Mouse (Mus musculus) G1E (cell line): ENCODE measurements around the gene Clptm1. TPM values are rescaled to one million over a fixed set of nuclear protein-coding genes. Genes with fewer than 3 reads are reported as not detected.
A peak's percentile ranks its signal among the peaks of the same experiment; 100 is the strongest.

Source experiments
- ATAC-seq: 2 replicates; pipeline ENCODE4 v1.8.0; 2016; ENCODE audit warnings: mild to moderate bottlenecking; ENCODE audit not compliant: insufficient number of reproducible peaks, poor library complexity, low FRiP score, severe bottlenecking; ENCODE audit errors: extremely low read depth
- DNase-seq: peaks from one replicate; pipeline ENCODE4 v3.0.0; 2012; ENCODE audit warnings: low spot score
- H3K27me3 ChIP-seq: 2 replicates; pipeline ENCODE4 v1.6.1; 2012; ENCODE audit warnings: mild to moderate bottlenecking, low read length, inconsistent platforms; ENCODE audit not compliant: insufficient read depth
- H3K36me3 ChIP-seq: replicated peaks from 2 replicates; pipeline ENCODE3; 2012; ENCODE audit warnings: mild to moderate bottlenecking, inconsistent platforms
- H3K4me1 ChIP-seq: 2 replicates; pipeline ENCODE4 v1.6.1; 2012; ENCODE audit warnings: low read depth, low read length, inconsistent platforms, mixed read lengths; ENCODE audit not compliant: insufficient read depth
- H3K4me3 ChIP-seq: 2 replicates; pipeline ENCODE4 v1.5.1; 2012; ENCODE audit warnings: low read depth, mild to moderate bottlenecking, inconsistent platforms, low read length, moderate library complexity, mixed read lengths
- H3K9me3 ChIP-seq: replicated peaks from 2 replicates; pipeline ENCODE4 v1.6.1; 2012; ENCODE audit warnings: inconsistent platforms
- CTCF ChIP-seq: IDR thresholded peaks from 2 replicates; pipeline ENCODE4 v1.5.1; 2012; ENCODE audit warnings: low read depth, low read length, inconsistent platforms, mixed read lengths
- GATA1 ChIP-seq: IDR thresholded peaks from 2 replicates; pipeline ENCODE4 v1.6.1; 2012; ENCODE audit warnings: borderline replicate concordance, low read length, inconsistent platforms, mixed read lengths
- GATA2 ChIP-seq: IDR thresholded peaks from 2 replicates; pipeline ENCODE4 v1.6.1; 2012; ENCODE audit warnings: low read depth, low read length, inconsistent platforms, borderline replicate concordance
- POLR2AphosphoS5 ChIP-seq: IDR thresholded peaks from 2 replicates; pipeline ENCODE4 v1.6.1; 2012; ENCODE audit warnings: low read depth, low read length, inconsistent platforms; ENCODE audit not compliant: insufficient replicate concordance
- TAL1 ChIP-seq: conservative IDR thresholded peaks from 2 replicates; pipeline ENCODE4 v1.6.1; 2012; ENCODE audit warnings: low read depth, low read length, inconsistent platforms, mixed read lengths
- polyA plus RNA-seq: library from polyadenylated mRNA; stranded (reverse); fragments of >175 nt; gene quantifications from 2 replicates; pipeline ENCODE4 v1.2.3, GENCODE M21; 2012
- total RNA-seq, 2 experiments: library from RNA; stranded (forward) in 1 of 2; stranded (reverse) in 1 of 2; fragments of 200-1000 nt in 1 of 2; fragments of >200 nt in 1 of 2; fragmentation: Nextera tagmentation in 1 of 2; gene quantifications; 2 replicates each; pipeline ENCODE4 v1.2.3; 2014 to 2017

The Clptm1 gene
- total and polyA plus RNA-seq, 3 experiments, result 26.0 to 74.8 (median 70.0) TPM

DNA sequence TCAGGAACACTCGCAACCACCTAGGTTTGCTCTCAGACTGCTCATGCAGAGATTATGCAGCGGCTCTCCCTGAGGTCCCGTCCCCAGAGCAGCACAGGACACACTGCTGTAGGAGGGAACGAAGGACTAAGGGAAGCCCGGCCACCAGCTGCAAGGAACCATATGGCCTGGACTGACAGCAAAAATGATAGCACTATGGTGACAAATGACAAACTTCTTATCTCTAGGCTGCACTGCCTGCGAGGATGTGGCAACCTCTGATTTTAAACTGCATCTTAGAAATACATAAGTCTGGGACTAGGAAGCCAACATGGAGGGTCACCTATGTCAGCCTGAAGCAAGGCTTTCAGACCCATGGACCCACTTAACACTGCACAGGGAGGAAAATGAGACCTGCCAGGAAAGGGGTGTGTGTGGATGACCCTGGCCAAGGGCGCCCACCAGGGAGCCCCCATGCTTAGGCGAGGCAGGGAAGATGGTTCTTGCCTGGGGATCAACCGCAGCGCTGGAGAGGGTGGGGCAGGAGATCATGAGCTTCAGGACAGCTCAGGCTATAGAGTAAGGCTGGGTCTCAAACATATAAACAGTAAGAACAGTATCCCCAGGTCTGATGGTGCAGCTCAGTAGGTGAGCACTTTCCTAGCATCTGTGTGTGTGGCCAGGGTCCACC is 71.6 kb downstream of the Clptm1 start:
- ATAC-seq, result no peak
- no peak for TF ChIP-seq TAL1
- no peak for TF ChIP-seq CTCF
- TF ChIP-seq GATA1, result no peak
- no peak for TF ChIP-seq POLR2AphosphoS5
- no peak overlapping the region for H3K4me3 ChIP-seq
- peaks cover 20% of the 10 kb centered on the region for H3K4me1 ChIP-seq
- DNase-seq, result no peak
- H3K36me3 ChIP-seq, result peaks cover 95% of the 10 kb centered on the region
- H3K9me3 ChIP-seq, result no peaks in the 10 kb centered on the region
- H3K27me3 ChIP-seq, result no peaks in the 10 kb centered on the region

- Histone ChIP-seq H3K9me3 (no peaks in the 10 kb centered on the region; the same call in 1 of the 2 replicates), H3K36me3 (peaks cover 99% of the 10 kb centered on the region), H3K27me3 (no peaks in the 10 kb centered on the region; the same call in 1 of the 2 replicates), H3K4me3 (no peak overlapping the region), H3K4me1 (peaks cover 22% of the 10 kb centered on the region)
- DNase-seq, result peak; percentile 37
- peak; percentile 57 for ATAC-seq
- TF ChIP-seq POLR2AphosphoS5 (no peak), CTCF (peak; percentile 93), TAL1 (no peak), GATA1 (no peak), GATA2 (no peak)
These were observed 74.9 kb downstream of the Clptm1 start for GRCm38 (mm10) chr7:19589917-19590316.

DNA sequence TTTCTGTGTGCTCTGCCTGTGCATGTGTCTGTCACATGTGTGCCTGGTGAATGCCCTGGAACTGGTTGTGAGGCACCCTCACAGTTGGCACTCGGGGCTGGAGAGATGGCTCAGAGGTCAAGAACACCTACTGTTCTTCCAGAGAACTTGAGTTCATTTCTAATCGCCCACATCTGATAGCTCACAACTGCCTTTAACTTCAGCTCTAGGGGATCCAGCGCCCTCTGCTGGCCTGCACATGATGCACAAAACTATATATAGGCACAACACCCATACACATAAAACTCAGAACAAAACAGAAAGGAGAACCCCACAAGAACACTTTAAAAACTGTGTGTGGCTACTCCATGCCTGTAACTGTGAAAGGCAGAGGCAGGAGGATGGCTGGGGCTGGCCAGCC is 75.6 kb downstream of the Clptm1 start:
- peaks cover 99% of the 10 kb centered on the region for H3K36me3 ChIP-seq
- DNase-seq (no peak), ATAC-seq (no peak)

DNA sequence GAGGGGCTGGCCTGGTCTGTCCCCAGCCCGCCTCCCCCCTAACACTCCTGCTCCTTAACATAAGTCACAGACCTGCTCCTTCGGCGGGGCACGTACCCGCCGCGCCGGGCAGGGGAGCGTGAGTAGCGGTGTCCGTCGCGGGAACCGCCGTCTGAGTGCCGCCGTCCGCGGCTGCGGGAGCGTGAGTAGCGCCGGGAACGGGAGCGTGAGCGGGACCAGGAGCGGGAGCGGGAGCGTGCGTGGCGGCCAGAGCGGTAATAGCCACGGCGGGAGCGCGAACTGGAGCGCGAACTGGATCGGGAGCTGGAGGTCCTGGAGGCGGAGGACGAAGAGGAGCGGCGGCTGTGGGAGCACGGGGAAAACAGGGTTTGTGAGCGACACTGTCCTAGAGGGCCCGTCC is 78.6 kb downstream of the Clptm1 start:
- Histone ChIP-seq H3K4me3 (peak overlapping the region; percentile 20), H3K36me3 (peaks cover 98% of the 10 kb centered on the region), H3K27me3 (no peaks in the 10 kb centered on the region; the same call in 1 of the 2 replicates), H3K9me3 (no peaks in the 10 kb centered on the region; the same call in 1 of the 2 replicates), H3K4me1 (peaks cover 14% of the 10 kb centered on the region)
- ATAC-seq (no peak), DNase-seq (no peak)
- TF ChIP-seq GATA2 (no peak), GATA1 (no peak), CTCF (no peak), POLR2AphosphoS5 (no peak), TAL1 (no peak)

More for the DNA sequence above, 75.6 kb downstream of the Clptm1 start:
- TF ChIP-seq GATA1, result no peak
- TF ChIP-seq CTCF, result 0 out of 2 replicates have a peak, but pooled peaks have one; percentile 14
- H3K9me3 ChIP-seq, result no peaks in the 10 kb centered on the region; the same call in 1 of the 2 replicates
- H3K27me3 ChIP-seq, result no peaks in the 10 kb centered on the region; the same call in 1 of the 2 replicates
- no peak overlapping the region for H3K4me3 ChIP-seq
- H3K4me1 ChIP-seq, result peaks cover 20% of the 10 kb centered on the region

Other genes starting within 250 kb of the Clptm1 start
Only the 20 nearest of the 23 such genes appear.
- 4.6 and 5.2 TPM in 2 replicates for gene Bloc1s3, start 156.7 kb downstream of the Clptm1 start, total RNA-seq (2014; fragmentation: Nextera tagmentation)
- 4.2 and 5.2 TPM in 2 replicates for gene Bloc1s3, start 156.7 kb downstream of the Clptm1 start, total RNA-seq (2017)
- gene Bloc1s3, start 156.7 kb downstream of the Clptm1 start, polyA plus RNA-seq, result 5.7 and 6.0 TPM in 2 replicates
- 87.2 and 92.8 TPM in 2 replicates for gene Trappc6a, start 156.6 kb downstream of the Clptm1 start, total RNA-seq (2014; fragmentation: Nextera tagmentation)
- gene Trappc6a, start 156.6 kb downstream of the Clptm1 start, total RNA-seq (2017), result 141 and 200 TPM in 2 replicates
- gene Trappc6a, start 156.6 kb downstream of the Clptm1 start, polyA plus RNA-seq, result 537 and 654 TPM in 2 replicates
- gene Nkpd1, start 147.2 kb downstream of the Clptm1 start, total RNA-seq (2014; fragmentation: Nextera tagmentation), result 0.53 and 0.92 TPM in 2 replicates
- 0.22 and 0.41 TPM in 2 replicates for gene Nkpd1, start 147.2 kb downstream of the Clptm1 start, total RNA-seq (2017)
- gene Nkpd1, start 147.2 kb downstream of the Clptm1 start, polyA plus RNA-seq, result 0.55 TPM in 2 replicates
- 22.4 and 23.0 TPM in 2 replicates for gene Ppp1r37, start 102.0 kb downstream of the Clptm1 start, total RNA-seq (2014; fragmentation: Nextera tagmentation)
- 10.9 and 13.1 TPM in 2 replicates for gene Ppp1r37, start 102.0 kb downstream of the Clptm1 start, total RNA-seq (2017)
- 68.4 and 71.2 TPM in 2 replicates for gene Ppp1r37, start 102.0 kb downstream of the Clptm1 start, polyA plus RNA-seq
- gene Zfp296, start 87.7 kb downstream of the Clptm1 start, total RNA-seq (2014; fragmentation: Nextera tagmentation), result 0.53 and 0.97 TPM in 2 replicates
- gene Zfp296, start 87.7 kb downstream of the Clptm1 start, total RNA-seq (2017), result 0.81 and 0.82 TPM in 2 replicates
- 3.4 TPM in 2 replicates for gene Zfp296, start 87.7 kb downstream of the Clptm1 start, polyA plus RNA-seq
- 50.8 and 51.2 TPM in 2 replicates for gene Gemin7, start 87.4 kb downstream of the Clptm1 start, total RNA-seq (2014; fragmentation: Nextera tagmentation)
- 25.8 and 31.3 TPM in 2 replicates for gene Gemin7, start 87.4 kb downstream of the Clptm1 start, total RNA-seq (2017)
- 52.7 and 55.4 TPM in 2 replicates for gene Gemin7, start 87.4 kb downstream of the Clptm1 start, polyA plus RNA-seq
- gene Clasrp, start 60.5 kb downstream of the Clptm1 start, total RNA-seq (2014; fragmentation: Nextera tagmentation), result 25.8 and 41.4 TPM in 2 replicates
- 34.2 and 35.1 TPM in 2 replicates for gene Clasrp, start 60.5 kb downstream of the Clptm1 start, total RNA-seq (2017)
- gene Clasrp, start 60.5 kb downstream of the Clptm1 start, polyA plus RNA-seq, result 153 and 172 TPM in 2 replicates
- gene Relb, start 35.6 kb downstream of the Clptm1 start, total RNA-seq (2014; fragmentation: Nextera tagmentation), result 1.5 and 1.9 TPM in 2 replicates
- gene Relb, start 35.6 kb downstream of the Clptm1 start, total RNA-seq (2017), result 1.5 and 2.0 TPM in 2 replicates
- 1.1 and 1.2 TPM in 2 replicates for gene Relb, start 35.6 kb downstream of the Clptm1 start, polyA plus RNA-seq
- not detected in 2 replicates for gene Apoc2, start 12.9 kb upstream of the Clptm1 start, total RNA-seq (2014; fragmentation: Nextera tagmentation)
- gene Apoc2, start 12.9 kb upstream of the Clptm1 start, total RNA-seq (2017), result not detected in 2 replicates
- not detected in 2 replicates for gene Apoc2, start 12.9 kb upstream of the Clptm1 start, polyA plus RNA-seq
- gene Gm44805, start 16.4 kb upstream of the Clptm1 start, total RNA-seq (2014; fragmentation: Nextera tagmentation), result not detected in 2 replicates
- not detected in 2 replicates for gene Gm44805, start 16.4 kb upstream of the Clptm1 start, total RNA-seq (2017)
- not detected in 2 replicates for gene Gm44805, start 16.4 kb upstream of the Clptm1 start, polyA plus RNA-seq
- gene Apoc4, start 16.4 kb upstream of the Clptm1 start, total RNA-seq (2014; fragmentation: Nextera tagmentation), result not detected in 2 replicates
- 0.27 TPM in 1 of 2 replicates, not detected in the other for gene Apoc4, start 16.4 kb upstream of the Clptm1 start, total RNA-seq (2017)
- gene Apoc4, start 16.4 kb upstream of the Clptm1 start, polyA plus RNA-seq, result 0.22 TPM in 1 of 2 replicates, not detected in the other
- gene Apoc1, start 27.6 kb upstream of the Clptm1 start, total RNA-seq (2014; fragmentation: Nextera tagmentation), result 12.3 and 14.9 TPM in 2 replicates
- 4.8 and 7.0 TPM in 2 replicates for gene Apoc1, start 27.6 kb upstream of the Clptm1 start, total RNA-seq (2017)
- gene Apoc1, start 27.6 kb upstream of the Clptm1 start, polyA plus RNA-seq, result 9.5 and 15.3 TPM in 2 replicates
- gene Apoe, start 34.2 kb upstream of the Clptm1 start, total RNA-seq (2014; fragmentation: Nextera tagmentation), result 7.4 and 8.1 TPM in 2 replicates
- gene Apoe, start 34.2 kb upstream of the Clptm1 start, total RNA-seq (2017), result 19.9 TPM in 2 replicates
- gene Apoe, start 34.2 kb upstream of the Clptm1 start, polyA plus RNA-seq, result 28.6 and 28.7 TPM in 2 replicates
- gene Tomm40, start 50.4 kb upstream of the Clptm1 start, total RNA-seq (2014; fragmentation: Nextera tagmentation), result 75.6 and 88.4 TPM in 2 replicates
- 49.1 and 56.9 TPM in 2 replicates for gene Tomm40, start 50.4 kb upstream of the Clptm1 start, total RNA-seq (2017)
- 377 and 386 TPM in 2 replicates for gene Tomm40, start 50.4 kb upstream of the Clptm1 start, polyA plus RNA-seq
- 14.2 and 17.2 TPM in 2 replicates for gene Nectin2, start 85.5 kb upstream of the Clptm1 start, total RNA-seq (2014; fragmentation: Nextera tagmentation)
- 9.7 and 11.4 TPM in 2 replicates for gene Nectin2, start 85.5 kb upstream of the Clptm1 start, total RNA-seq (2017)
- gene Nectin2, start 85.5 kb upstream of the Clptm1 start, polyA plus RNA-seq, result 34.9 and 35.8 TPM in 2 replicates
- not detected in 2 replicates for gene Bcam, start 106.0 kb upstream of the Clptm1 start, total RNA-seq (2014; fragmentation: Nextera tagmentation)
- 0.05 TPM in 1 of 2 replicates, not detected in the other for gene Bcam, start 106.0 kb upstream of the Clptm1 start, total RNA-seq (2017)
- gene Bcam, start 106.0 kb upstream of the Clptm1 start, polyA plus RNA-seq, result not detected in 2 replicates
- not detected in 2 replicates for gene Cblc, start 131.8 kb upstream of the Clptm1 start, total RNA-seq (2014; fragmentation: Nextera tagmentation)
- gene Cblc, start 131.8 kb upstream of the Clptm1 start, total RNA-seq (2017), result not detected in 2 replicates
- gene Cblc, start 131.8 kb upstream of the Clptm1 start, polyA plus RNA-seq, result not detected in 2 replicates
- 2.7 TPM in 1 of 2 replicates, not detected in the other for gene Bcl3, start 157.7 kb upstream of the Clptm1 start, total RNA-seq (2014; fragmentation: Nextera tagmentation)
- 0.71 and 1.1 TPM in 2 replicates for gene Bcl3, start 157.7 kb upstream of the Clptm1 start, total RNA-seq (2017)
- 6.1 and 6.6 TPM in 2 replicates for gene Bcl3, start 157.7 kb upstream of the Clptm1 start, polyA plus RNA-seq
- not detected in 2 replicates for gene Gm19345, start 187.0 kb upstream of the Clptm1 start, total RNA-seq (2014; fragmentation: Nextera tagmentation)
- gene Gm19345, start 187.0 kb upstream of the Clptm1 start, total RNA-seq (2017), result not detected in 2 replicates
- not detected in 2 replicates for gene Gm19345, start 187.0 kb upstream of the Clptm1 start, polyA plus RNA-seq
- 1.7 and 4.1 TPM in 2 replicates for gene Ceacam16, start 196.3 kb upstream of the Clptm1 start, total RNA-seq (2014; fragmentation: Nextera tagmentation)
- 2.3 and 2.8 TPM in 2 replicates for gene Ceacam16, start 196.3 kb upstream of the Clptm1 start, total RNA-seq (2017)
- 2.2 and 3.2 TPM in 2 replicates for gene Ceacam16, start 196.3 kb upstream of the Clptm1 start, polyA plus RNA-seq